Mouse (Mus musculus): ENCODE measurements around the gene Nckap5. TPM values are rescaled to one million over a fixed set of nuclear protein-coding genes. Genes with fewer than 3 reads are reported as not detected.

The Nckap5 gene
- total and polyA plus RNA-seq, 2 experiments from 2014 or later = 9.3 to 10.2 TPM

DNA sequence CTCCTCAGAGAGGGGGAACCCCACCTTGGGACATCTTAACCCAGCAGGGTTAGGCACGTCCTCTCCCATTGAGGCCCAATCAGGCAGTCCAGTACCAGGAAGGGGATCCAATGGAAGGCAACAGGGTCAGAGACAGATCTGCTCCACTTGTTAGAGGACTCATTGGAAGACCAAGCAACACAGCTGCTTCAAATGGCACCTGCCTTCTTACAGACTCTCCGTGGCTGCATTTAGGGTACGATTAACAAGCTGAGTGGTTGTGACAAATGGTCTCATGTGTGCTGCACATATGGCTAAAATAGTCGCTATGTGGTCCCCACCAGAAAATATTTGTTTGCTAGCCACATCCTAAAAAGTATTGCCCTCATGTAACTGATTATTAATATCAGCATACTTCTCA, 325.9 kb downstream of the Nckap5 start:
- Histone ChIP-seq H3K4me2 (ENCODE audit: low read depth) (no peak overlapping the region), H3K36me3 (ENCODE audit: insufficient read depth) (no peaks in the 10 kb centered on the region), H3K4me3 (ENCODE audit: low read depth, low read length) (no peak overlapping the region), H3K27me3 (ENCODE audit: insufficient read depth, low read length) (no peaks in the 10 kb centered on the region), H3K9me3 (ENCODE audit: low read length) (no peaks in the 10 kb centered on the region), H3K27ac (ENCODE audit: low read depth, low read length) (no peak overlapping the region), H3K4me1 (ENCODE audit: insufficient read depth) (no peaks in the 10 kb centered on the region), H3K9ac (no peak overlapping the region)
- DNase-seq (no peak), ATAC-seq (no peak)
- no peak for TF ChIP-seq CTCF (IDR thresholded peaks at IDR 0.05; ENCODE audit: low read depth)
- 81% methylated on average over 4 of the region's 4 CpGs for WGBS

DNA sequence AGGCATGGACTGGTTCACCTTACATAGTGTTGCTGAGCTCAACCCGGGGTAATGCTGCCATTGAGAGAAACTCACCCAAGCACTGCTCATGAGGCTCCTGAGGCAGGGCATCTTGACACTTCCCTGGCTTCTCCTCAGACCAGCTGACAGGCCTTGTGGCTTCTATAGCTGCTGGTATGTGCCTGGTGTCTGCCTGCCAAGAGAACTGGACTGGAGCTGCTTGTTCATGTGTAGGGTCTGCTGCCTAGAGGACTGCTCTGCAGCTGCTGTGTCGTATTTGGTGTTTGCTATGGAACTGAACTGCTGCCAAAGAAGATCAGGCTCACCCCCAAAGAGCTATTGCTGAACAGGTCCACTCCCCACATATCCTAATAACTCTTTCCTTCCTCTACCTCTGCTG, 327.9 kb downstream of the Nckap5 start:
- Histone ChIP-seq H3K4me3 (ENCODE audit: low read depth, low read length) (no peak overlapping the region), H3K27ac (ENCODE audit: low read depth, low read length) (no peak overlapping the region), H3K36me3 (ENCODE audit: insufficient read depth) (no peaks in the 10 kb centered on the region), H3K9me3 (ENCODE audit: low read length) (no peaks in the 10 kb centered on the region), H3K27me3 (ENCODE audit: insufficient read depth, low read length) (no peaks in the 10 kb centered on the region), H3K4me2 (ENCODE audit: low read depth) (no peak overlapping the region), H3K9ac (no peak overlapping the region), H3K4me1 (ENCODE audit: insufficient read depth) (no peaks in the 10 kb centered on the region)
- DNase-seq (no peak), ATAC-seq (no peak; the same call in 1 of the 2 replicates)
- 47% methylated on average over 2 of the region's 2 CpGs for WGBS
- no peak for TF ChIP-seq CTCF (IDR thresholded peaks at IDR 0.05; ENCODE audit: low read depth)

DNA sequence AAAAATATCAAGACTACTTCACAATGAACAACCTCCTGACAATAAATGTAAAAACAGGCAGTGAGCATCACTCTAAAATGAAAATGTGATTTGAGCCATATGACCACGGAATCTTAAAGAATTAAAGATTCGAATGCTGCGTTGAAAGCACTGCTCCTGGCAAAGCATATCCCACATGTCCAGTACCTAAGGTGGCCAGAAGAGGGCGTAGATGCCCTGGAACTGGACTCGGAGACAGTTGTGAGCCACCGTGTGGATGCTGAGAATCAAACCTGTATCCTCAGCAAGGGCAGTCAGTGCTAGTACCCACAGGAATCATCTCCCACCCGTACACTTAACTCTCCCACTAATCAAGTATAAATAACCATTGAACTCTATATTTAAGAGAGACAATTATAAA, 333.9 kb downstream of the Nckap5 start:
- 82% methylated on average over 7 of the region's 7 CpGs for WGBS
- DNase-seq = no peak
- H3K9me3 ChIP-seq (ENCODE audit: low read length) = no peaks in the 10 kb centered on the region
- no peak overlapping the region for H3K27ac ChIP-seq (ENCODE audit: low read depth, low read length)
- 0 out of 2 replicates have a peak, but pooled peaks cover under 1% of the 10 kb centered on the region for H3K4me1 ChIP-seq (ENCODE audit: insufficient read depth)
- H3K4me2 ChIP-seq (ENCODE audit: low read depth) = no peak overlapping the region
- no peak for ATAC-seq
- no peak overlapping the region for H3K9ac ChIP-seq
- H3K36me3 ChIP-seq (ENCODE audit: insufficient read depth) = no peaks in the 10 kb centered on the region
- no peaks in the 10 kb centered on the region for H3K27me3 ChIP-seq (ENCODE audit: insufficient read depth, low read length)
- H3K4me3 ChIP-seq (ENCODE audit: low read depth, low read length) = no peak overlapping the region
- peak; percentile 33 for TF ChIP-seq CTCF (IDR thresholded peaks at IDR 0.05; ENCODE audit: low read depth)

DNA sequence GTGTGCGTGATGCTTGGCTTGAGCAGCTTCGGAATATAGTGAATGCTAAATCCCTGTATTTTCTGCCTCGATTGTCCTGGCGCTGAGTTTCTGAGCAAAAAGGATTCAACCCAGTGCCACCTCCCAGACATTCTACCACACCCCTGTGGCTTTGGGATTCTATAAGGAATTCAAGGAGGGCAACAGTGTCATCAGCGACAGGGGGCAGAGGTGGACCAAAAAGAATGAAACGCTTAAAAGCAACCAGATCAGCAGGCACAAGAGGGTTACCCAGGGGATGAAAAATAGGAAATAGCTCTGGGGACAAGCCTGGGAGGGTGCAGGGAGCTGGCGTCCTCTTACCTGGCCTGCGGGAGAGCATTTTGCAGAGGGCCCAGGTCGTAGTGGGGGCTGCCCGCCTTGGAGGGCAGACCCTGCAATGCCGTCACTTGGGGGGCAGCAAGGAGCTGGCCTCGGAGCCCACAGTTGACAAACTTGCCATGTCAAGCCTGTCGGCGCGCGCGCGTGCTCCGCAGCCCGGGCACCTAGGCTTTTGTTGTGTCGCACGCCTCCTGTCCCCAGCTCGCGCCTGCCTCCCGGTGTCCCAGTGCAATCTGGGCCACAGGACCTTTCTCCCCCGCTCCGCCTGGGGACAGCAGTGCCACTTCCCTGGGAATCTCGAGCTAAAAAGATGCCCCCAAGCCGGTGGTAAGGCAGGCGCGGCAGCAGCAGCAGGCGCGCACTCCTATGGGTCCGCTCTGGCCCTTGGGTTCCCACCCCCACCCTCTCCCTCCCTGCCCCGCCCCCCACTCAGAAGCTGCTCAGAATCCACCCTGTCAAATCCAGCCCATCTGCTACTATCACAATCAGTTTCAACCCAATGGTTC, 338.2 kb downstream of the Nckap5 start:
- no peaks in the 10 kb centered on the region for H3K27me3 ChIP-seq (ENCODE audit: insufficient read depth, low read length)
- H3K9me3 ChIP-seq (ENCODE audit: low read length) = no peaks in the 10 kb centered on the region
- WGBS = 4% methylated on average over 35 of the region's 35 CpGs

DNA sequence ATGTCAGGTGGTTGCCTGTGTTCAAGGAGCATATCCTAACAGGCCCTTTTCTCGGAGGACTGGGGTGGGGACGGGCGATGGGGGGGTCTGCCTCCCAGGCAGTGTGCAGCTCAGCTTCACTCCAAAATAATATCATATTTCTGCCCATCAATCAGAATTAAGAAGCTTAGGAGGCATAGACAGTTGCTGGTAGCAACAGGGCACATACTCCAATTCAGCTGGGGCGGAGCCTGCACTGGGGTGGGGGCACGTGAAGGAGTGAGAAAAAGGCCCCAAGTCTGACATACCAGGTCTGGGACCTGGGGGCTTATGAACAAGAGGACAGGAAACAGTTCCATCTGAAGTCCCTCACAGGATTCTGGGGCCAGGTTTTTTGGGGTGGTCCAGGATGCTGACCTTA, 339.2 kb downstream of the Nckap5 start:
- Histone ChIP-seq H3K4me3 (ENCODE audit: low read depth, low read length) (peak overlapping the region; percentile 65), H3K4me1 (ENCODE audit: insufficient read depth) (peaks cover 9% of the 10 kb centered on the region; the same call in 1 of the 2 replicates), H3K27me3 (ENCODE audit: insufficient read depth, low read length) (no peaks in the 10 kb centered on the region), H3K9me3 (ENCODE audit: low read length) (no peaks in the 10 kb centered on the region), H3K27ac (ENCODE audit: low read depth, low read length) (0 out of 2 replicates have a peak overlapping the region, but pooled peaks have one; percentile 15), H3K9ac (peak overlapping the region; percentile 78), H3K4me2 (ENCODE audit: low read depth) (peak overlapping the region; percentile 83), H3K36me3 (ENCODE audit: insufficient read depth) (no peaks in the 10 kb centered on the region)
- DNase-seq (no peak), ATAC-seq (peak; percentile 19; the same call in 1 of the 2 replicates)
- 72% methylated on average over 5 of the region's 5 CpGs for WGBS
- TF ChIP-seq CTCF (IDR thresholded peaks at IDR 0.05; ENCODE audit: low read depth) = no peak

More for the DNA sequence above, 338.2 kb downstream of the Nckap5 start:
- TF ChIP-seq CTCF (IDR thresholded peaks at IDR 0.05; ENCODE audit: low read depth) = peak; percentile 40; the same call in 1 of the 2 replicates
- Histone ChIP-seq H3K4me2 (ENCODE audit: low read depth) (peak overlapping the region; percentile 83), H3K4me1 (ENCODE audit: insufficient read depth) (peaks cover 9% of the 10 kb centered on the region; the same call in 1 of the 2 replicates), H3K36me3 (ENCODE audit: insufficient read depth) (no peaks in the 10 kb centered on the region), H3K9ac (peak overlapping the region; percentile 78), H3K4me3 (ENCODE audit: low read depth, low read length) (peak overlapping the region; percentile 65), H3K27ac (ENCODE audit: low read depth, low read length) (peak overlapping the region; percentile 85)
- DNase-seq = peak; percentile 79
- ATAC-seq = peak; percentile 86

DNA sequence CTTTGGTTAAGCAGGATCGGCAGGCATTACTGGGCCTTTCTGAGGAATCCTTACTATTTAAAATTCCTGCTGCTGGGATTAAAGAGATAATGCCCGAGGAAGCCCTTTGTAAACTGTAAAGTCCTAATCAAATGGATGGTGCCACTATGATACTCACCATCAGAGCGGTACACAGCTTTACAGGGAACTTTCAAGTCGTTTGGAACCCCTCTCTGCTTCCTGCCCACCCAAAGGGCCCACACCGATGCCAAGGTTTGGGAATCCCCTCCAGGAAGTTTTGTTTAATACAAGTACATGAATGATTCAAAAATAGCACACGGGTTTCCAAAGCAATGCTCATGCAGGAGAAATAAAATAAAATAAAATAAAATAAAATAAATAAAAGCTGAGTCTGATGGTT, 340.3 kb downstream of the Nckap5 start:
- no peaks in the 10 kb centered on the region for H3K27me3 ChIP-seq (ENCODE audit: insufficient read depth, low read length)
- peaks cover 9% of the 10 kb centered on the region; the same call in 1 of the 2 replicates for H3K4me1 ChIP-seq (ENCODE audit: insufficient read depth)
- WGBS = 15% methylated on average over 6 of the region's 6 CpGs
- peak overlapping the region; percentile 65 for H3K4me3 ChIP-seq (ENCODE audit: low read depth, low read length)
- H3K27ac ChIP-seq (ENCODE audit: low read depth, low read length) = no peak overlapping the region
- no peak for ATAC-seq
- TF ChIP-seq CTCF (IDR thresholded peaks at IDR 0.05; ENCODE audit: low read depth) = no peak
- peak overlapping the region; percentile 83 for H3K4me2 ChIP-seq (ENCODE audit: low read depth)
- no peak for DNase-seq
- H3K36me3 ChIP-seq (ENCODE audit: insufficient read depth) = no peaks in the 10 kb centered on the region; the same call in 1 of the 2 replicates
- H3K9ac ChIP-seq = no peak overlapping the region
- H3K9me3 ChIP-seq (ENCODE audit: low read length) = no peaks in the 10 kb centered on the region

DNA sequence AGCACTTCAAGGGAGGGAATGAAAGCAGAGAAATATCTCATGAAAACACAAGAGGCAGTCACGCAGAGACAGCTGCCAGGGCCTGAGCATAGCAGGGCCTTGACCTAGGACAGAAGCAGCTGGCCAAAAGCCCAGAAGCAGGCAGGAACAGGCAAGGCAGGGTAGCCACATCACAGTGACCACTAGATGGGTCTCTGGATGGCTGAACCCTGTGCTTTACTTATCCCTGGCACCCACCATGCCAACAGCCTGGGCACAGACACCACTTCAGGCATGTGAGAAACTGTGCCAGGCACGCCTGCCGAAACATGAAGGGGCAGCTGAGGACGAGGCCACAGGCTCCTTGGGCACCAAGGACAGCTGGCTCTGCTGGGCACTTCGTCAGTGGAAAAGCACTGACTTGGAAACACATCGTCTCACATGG, 345.9 kb downstream of the Nckap5 start:
- ATAC-seq (peak; percentile 79), DNase-seq (peak; percentile 24)
- WGBS = 34% methylated on average over 6 of the region's 6 CpGs
- Histone ChIP-seq H3K4me3 (ENCODE audit: low read depth, low read length) (no peak overlapping the region), H3K27me3 (ENCODE audit: insufficient read depth, low read length) (no peaks in the 10 kb centered on the region), H3K9ac (no peak overlapping the region), H3K36me3 (ENCODE audit: insufficient read depth) (no peaks in the 10 kb centered on the region; the same call in 1 of the 2 replicates), H3K9me3 (ENCODE audit: low read length) (no peaks in the 10 kb centered on the region), H3K27ac (ENCODE audit: low read depth, low read length) (no peak overlapping the region), H3K4me2 (ENCODE audit: low read depth) (no peak overlapping the region), H3K4me1 (ENCODE audit: insufficient read depth) (0 out of 2 replicates have a peak, but pooled peaks cover 3% of the 10 kb centered on the region)
- TF ChIP-seq CTCF (IDR thresholded peaks at IDR 0.05; ENCODE audit: low read depth) = 0 out of 2 replicates have a peak, but pooled peaks have one; percentile 2

Data from forebrain, postnatal 0 days (tissue).